Mouse (Mus musculus): ENCODE data around the gene Tbc1d9. TPM values are rescaled to one million over a fixed set of nuclear protein-coding genes. Genes with fewer than 3 reads are reported as not detected.

Tbc1d9 gene
- total RNA-seq (2021): 100 to 1,000 TPM; 117 to 121 TPM

- peak; percentile 45 to 86 for DNase-seq (ENCODE audit: extremely low spot score in 1 of 2, low spot score in 2 of 2)
- intact Hi-C loops (cut with DNase I): no loop called here
Measured at GRCm38 (mm10) chr8:83165235-83165930, at the start of gene Tbc1d9. Gene Tbc1d9 (plus strand): TSS chr8:83165352.

- intact Hi-C loops (cut with DNase I): no loop called here
Measured at GRCm38 (mm10) chr8:83135086-83135485, 30.1 kb upstream of the Tbc1d9 start.

GRCm38 (mm10) chr8:83140068-83140467, 25.1 kb upstream of the Tbc1d9 start:
- intact Hi-C loops (cut with DNase I): no loop called here

More at GRCm38 (mm10) chr8:83135086-83135485, 30.1 kb upstream of the Tbc1d9 start:
- DNase-seq (ENCODE audit: extremely low spot score in 1 of 2, low spot score in 2 of 2): no peak

GRCm38 (mm10) chr8:83140701-83141111, 24.4 kb upstream of the Tbc1d9 start:
- DNase-seq (ENCODE audit: extremely low spot score in 1 of 2, low spot score in 2 of 2): peak in 1 of 2 experiments; percentile 24
- intact Hi-C loops (cut with DNase I): no loop called here

More at GRCm38 (mm10) chr8:83140068-83140467, 25.1 kb upstream of the Tbc1d9 start:
- DNase-seq (ENCODE audit: extremely low spot score in 1 of 2, low spot score in 2 of 2): no peak

GRCm38 (mm10) chr8:83141358-83141757, 23.8 kb upstream of the Tbc1d9 start:
- DNase-seq (ENCODE audit: extremely low spot score in 1 of 2, low spot score in 2 of 2): no peak
- intact Hi-C loops (cut with DNase I): no loop called here

- intact Hi-C loops (cut with DNase I): no loop called here
Measured at GRCm38 (mm10) chr8:83144601-83145000, 20.6 kb upstream of the Tbc1d9 start.

GRCm38 (mm10) chr8:83145421-83145820, 19.7 kb upstream of the Tbc1d9 start:
- intact Hi-C loops (cut with DNase I): no loop called here
- DNase-seq (ENCODE audit: extremely low spot score in 1 of 2, low spot score in 2 of 2): no peak

More at GRCm38 (mm10) chr8:83144601-83145000, 20.6 kb upstream of the Tbc1d9 start:
- DNase-seq (ENCODE audit: extremely low spot score in 1 of 2, low spot score in 2 of 2): no peak

- intact Hi-C loops (cut with DNase I): no loop called here
- DNase-seq (ENCODE audit: extremely low spot score in 1 of 2, low spot score in 2 of 2): no peak
Measured at GRCm38 (mm10) chr8:83149124-83149523, 16.0 kb upstream of the Tbc1d9 start.

- intact Hi-C loops (cut with DNase I): no loop called here
- no peak for DNase-seq (ENCODE audit: extremely low spot score in 1 of 2, low spot score in 2 of 2)
Measured at GRCm38 (mm10) chr8:83152055-83152454, 13.1 kb upstream of the Tbc1d9 start.

- DNase-seq (ENCODE audit: extremely low spot score in 1 of 2, low spot score in 2 of 2): no peak
- intact Hi-C loops (cut with DNase I): no loop called here
Measured at GRCm38 (mm10) chr8:83152470-83152869, 12.7 kb upstream of the Tbc1d9 start.

- DNase-seq (ENCODE audit: extremely low spot score in 1 of 2, low spot score in 2 of 2): no peak
- intact Hi-C loops (cut with DNase I): no loop called here
Measured at GRCm38 (mm10) chr8:83155110-83155509, 10.0 kb upstream of the Tbc1d9 start.

- no peak for DNase-seq (ENCODE audit: extremely low spot score in 1 of 2, low spot score in 2 of 2)
- intact Hi-C loops (cut with DNase I): no loop called here
Measured at GRCm38 (mm10) chr8:83158971-83159370, 6.2 kb upstream of the Tbc1d9 start.

- no peak for DNase-seq (ENCODE audit: extremely low spot score in 1 of 2, low spot score in 2 of 2)
- intact Hi-C loops (cut with DNase I): no loop called here
Measured at GRCm38 (mm10) chr8:83159615-83160014, 5.5 kb upstream of the Tbc1d9 start.

GRCm38 (mm10) chr8:83160613-83161012, 4.5 kb upstream of the Tbc1d9 start:
- intact Hi-C loops (cut with DNase I): no loop called here
- no peak for DNase-seq (ENCODE audit: extremely low spot score in 1 of 2, low spot score in 2 of 2)

GRCm38 (mm10) chr8:83165931-83166867, 1.0 kb downstream of the Tbc1d9 start, which contains the start of gene Gm10645:
Gene Gm10645 (minus strand): TSS chr8:83166170.
- DNase-seq (ENCODE audit: extremely low spot score in 1 of 2, low spot score in 2 of 2): peak; percentile 50 to 78
- intact Hi-C loops (cut with DNase I): no loop called here

GRCm38 (mm10) chr8:83167932-83168331, 2.8 kb downstream of the Tbc1d9 start:
- intact Hi-C loops (cut with DNase I): no loop called here
- DNase-seq (ENCODE audit: extremely low spot score in 1 of 2, low spot score in 2 of 2): no peak

- DNase-seq (ENCODE audit: extremely low spot score in 1 of 2, low spot score in 2 of 2): no peak
- intact Hi-C loops (cut with DNase I): no loop called here
Measured at GRCm38 (mm10) chr8:83169127-83169526, 4.0 kb downstream of the Tbc1d9 start.

GRCm38 (mm10) chr8:83169709-83170108, 4.6 kb downstream of the Tbc1d9 start:
- intact Hi-C loops (cut with DNase I): no loop called here
- DNase-seq (ENCODE audit: extremely low spot score in 1 of 2, low spot score in 2 of 2): no peak

GRCm38 (mm10) chr8:83170894-83171293, 5.7 kb downstream of the Tbc1d9 start:
- no peak for DNase-seq (ENCODE audit: extremely low spot score in 1 of 2, low spot score in 2 of 2)

GRCm38 (mm10) chr8:83175680-83176079, 10.5 kb downstream of the Tbc1d9 start:
- DNase-seq (ENCODE audit: extremely low spot score in 1 of 2, low spot score in 2 of 2): peak in 1 of 2 experiments; percentile 38
- intact Hi-C loops (cut with DNase I): no loop called here

More at GRCm38 (mm10) chr8:83170894-83171293, 5.7 kb downstream of the Tbc1d9 start:
- intact Hi-C loops (cut with DNase I): no loop called here
